Mouse (Mus musculus): ENCODE results near the gene Ppt1.
A peak's percentile ranks its signal among the peaks of the same experiment; 100 is the strongest.

DNA sequence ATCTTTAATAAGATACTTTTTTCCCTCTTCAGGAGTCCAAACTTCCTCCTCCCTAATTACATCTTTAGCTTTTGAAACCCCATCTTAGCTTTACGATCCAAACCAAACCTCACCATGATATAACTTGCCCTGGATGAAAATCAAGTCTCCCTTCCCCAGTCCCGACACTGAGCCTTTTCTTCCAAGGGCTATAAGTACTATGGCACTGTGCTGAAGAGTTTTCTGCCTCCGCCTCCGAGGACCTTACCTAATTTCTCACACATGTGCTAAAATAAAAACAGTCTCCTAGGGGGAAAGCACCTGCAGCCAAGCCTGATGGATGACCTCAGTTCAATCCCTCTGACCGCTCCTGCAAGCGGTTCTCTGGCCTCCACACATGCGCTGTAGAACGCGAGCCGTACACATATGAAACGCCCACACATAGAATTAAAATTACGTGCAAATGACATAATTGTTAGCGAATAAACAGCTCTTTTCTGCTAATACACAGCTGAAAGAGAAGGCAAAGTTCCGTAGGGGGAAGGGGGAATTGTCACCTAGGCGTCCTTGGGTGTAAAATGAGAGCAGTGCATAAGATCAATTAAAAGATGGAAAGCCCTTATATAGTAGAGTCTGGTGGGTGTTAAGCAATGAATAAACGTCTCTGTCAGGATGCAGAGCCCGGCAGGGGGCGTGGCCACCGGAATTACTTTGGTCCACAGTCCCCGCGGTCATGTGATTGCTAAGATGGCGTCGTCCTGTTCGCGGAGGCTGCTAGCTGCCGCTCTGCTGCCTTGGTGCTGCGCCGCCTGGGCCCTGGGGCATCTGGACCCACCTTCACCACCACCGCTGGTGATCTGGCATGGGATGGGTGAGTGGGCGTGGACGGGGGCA is at the start of gene Ppt1:
- TF ChIP-seq CTCF (IDR thresholded peaks at IDR 0.05; ENCODE audit: borderline replicate concordance, extremely low read depth, insufficient read depth, insufficient read length) (no peak), POLR2A (IDR thresholded peaks at IDR 0.05; ENCODE audit: borderline replicate concordance, extremely low read depth, insufficient read depth, insufficient read length, poor library complexity, severe bottlenecking) (peak; percentile 75; the same call in 1 of the 2 replicates)

Measured in brain, embryonic 14.5 days (tissue).